Comparison of ENCODE assay signal across 8 mouse cellular contexts in the genomic region with DNA sequence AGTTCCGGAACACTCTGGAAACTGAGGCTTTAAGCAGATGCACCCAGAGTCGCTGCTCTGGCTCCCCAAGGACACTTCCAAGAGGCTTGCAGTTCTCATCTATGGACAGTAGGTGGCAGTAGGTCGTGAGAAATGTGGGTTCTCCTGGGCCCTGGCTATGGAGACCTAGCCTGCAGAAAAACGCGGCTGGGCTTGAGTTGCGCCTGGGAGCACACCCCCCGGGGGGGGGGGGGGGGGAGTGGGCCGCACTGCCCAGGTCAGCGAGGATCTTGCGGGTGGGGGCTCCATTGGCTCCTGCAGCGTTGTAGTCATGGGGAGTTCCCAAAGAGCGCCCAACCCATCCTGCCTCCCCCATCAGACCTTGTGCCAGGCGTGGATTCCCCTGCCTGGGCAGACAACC.
A peak's percentile ranks its signal among the peaks of the same experiment; 100 is the strongest.
DNase-seq lines count a peak whose midpoint lies in the region; ATAC-seq and TF ChIP-seq lines count a peak whose summit lies in the region.

No protein-coding gene starts in this region.

- WGBS in forebrain, embryonic 15.5 days: under 1% methylated on average over 13 of the region's 13 CpGs
- WGBS in liver, postnatal 0 days (ENCODE audit: insufficient replicate concordance): under 1% methylated on average over 12 of the region's 13 CpGs
- 0% methylated on average over 12 of the region's 13 CpGs for WGBS in neural tube, embryonic 15.5 days

- intact Hi-C loops in heart, postnatal 25 days (cut with DNase I): loop anchor here (1.0 to 10.0 kb wide), 4 partner anchors 58 to 823 kb away; no protein-coding TSS in a partner anchor

- H3K9ac ChIP-seq in forebrain, embryonic 15.5 days (replicated peaks): peak overlapping the region; percentile 11; the same call in 1 of the 2 replicates
- H3K9ac ChIP-seq in liver, postnatal 0 days (replicated peaks): no peak overlapping the region
- H3K9ac ChIP-seq in neural tube, embryonic 15.5 days (replicated peaks): 0 out of 2 replicates have a peak overlapping the region, but pooled peaks have one; percentile 24

- peak overlapping the region; percentile 32 for H3K4me3 ChIP-seq in forebrain, embryonic 15.5 days
- H3K4me3 ChIP-seq in liver, postnatal 0 days (ENCODE audit: low read depth, low read length): no peak overlapping the region
- peak overlapping the region; percentile 32 for H3K4me3 ChIP-seq in neural tube, embryonic 15.5 days (replicated peaks)

- no peaks in the 10 kb centered on the region for H3K36me3 ChIP-seq in forebrain, embryonic 15.5 days
- no peaks in the 10 kb centered on the region for H3K36me3 ChIP-seq in liver, postnatal 0 days (replicated peaks; ENCODE audit: insufficient read depth, low read length)
- H3K36me3 ChIP-seq in neural tube, embryonic 15.5 days: no peaks in the 10 kb centered on the region

- no peak for TF ChIP-seq EP300 in liver, postnatal 0 days (IDR thresholded peaks at IDR 0.05; ENCODE audit: low read depth)

- peak; percentile 88 for DNase-seq in ES-CJ7 (ENCODE audit: low read depth, low spot score)
- peak; percentile 46 for DNase-seq in cerebellum, adult 11 months
- DNase-seq in heart, postnatal 25 days (ENCODE audit: low spot score): peak; percentile 57
- DNase-seq in layer of hippocampus, adult 11-12 months (ENCODE audit: low spot score): peak; percentile 82
- peak; percentile 78 for DNase-seq in liver, postnatal 0 days
- DNase-seq in testis, postnatal 10 days (ENCODE audit: low spot score): peak; percentile 88

- H3K27me3 ChIP-seq in forebrain, embryonic 15.5 days: peaks cover 21% of the 10 kb centered on the region
- no peaks in the 10 kb centered on the region for H3K27me3 ChIP-seq in liver, postnatal 0 days (ENCODE audit: insufficient read depth, low read length)
- peaks cover 2% of the 10 kb centered on the region; the same call in 1 of the 2 replicates for H3K27me3 ChIP-seq in neural tube, embryonic 15.5 days (replicated peaks)

- peak; percentile 90 for ATAC-seq in forebrain, embryonic 15.5 days (replicated peaks)
- peak; percentile 72 for ATAC-seq in liver, postnatal 0 days
- ATAC-seq in neural tube, embryonic 15.5 days (ENCODE audit: low FRiP score): peak; percentile 81

- peak overlapping the region; percentile 56 for H3K4me2 ChIP-seq in forebrain, embryonic 15.5 days (replicated peaks)
- H3K4me2 ChIP-seq in liver, postnatal 0 days (ENCODE audit: low read depth, low read length): peak overlapping the region; percentile 59
- peak overlapping the region; percentile 66 for H3K4me2 ChIP-seq in neural tube, embryonic 15.5 days

- H3K27ac ChIP-seq in forebrain, embryonic 15.5 days (replicated peaks): no peak overlapping the region
- no peak overlapping the region for H3K27ac ChIP-seq in liver, postnatal 0 days (ENCODE audit: low read depth)
- H3K27ac ChIP-seq in neural tube, embryonic 15.5 days (replicated peaks): no peak overlapping the region

- no peaks in the 10 kb centered on the region for H3K9me3 ChIP-seq in forebrain, embryonic 15.5 days
- H3K9me3 ChIP-seq in liver, postnatal 0 days (ENCODE audit: low read length): no peaks in the 10 kb centered on the region
- no peaks in the 10 kb centered on the region for H3K9me3 ChIP-seq in neural tube, embryonic 15.5 days (replicated peaks)

- TF ChIP-seq CTCF in liver, postnatal 0 days (IDR thresholded peaks at IDR 0.05; ENCODE audit: low read depth): peak; percentile 86

- peaks cover 27% of the 10 kb centered on the region for H3K4me1 ChIP-seq in forebrain, embryonic 15.5 days
- peaks cover 4% of the 10 kb centered on the region; the same call in 1 of the 2 replicates for H3K4me1 ChIP-seq in liver, postnatal 0 days (ENCODE audit: insufficient read depth)
- H3K4me1 ChIP-seq in neural tube, embryonic 15.5 days: peaks cover 18% of the 10 kb centered on the region
